Mouse (Mus musculus): ENCODE results near the gene Tmem52.

DNA sequence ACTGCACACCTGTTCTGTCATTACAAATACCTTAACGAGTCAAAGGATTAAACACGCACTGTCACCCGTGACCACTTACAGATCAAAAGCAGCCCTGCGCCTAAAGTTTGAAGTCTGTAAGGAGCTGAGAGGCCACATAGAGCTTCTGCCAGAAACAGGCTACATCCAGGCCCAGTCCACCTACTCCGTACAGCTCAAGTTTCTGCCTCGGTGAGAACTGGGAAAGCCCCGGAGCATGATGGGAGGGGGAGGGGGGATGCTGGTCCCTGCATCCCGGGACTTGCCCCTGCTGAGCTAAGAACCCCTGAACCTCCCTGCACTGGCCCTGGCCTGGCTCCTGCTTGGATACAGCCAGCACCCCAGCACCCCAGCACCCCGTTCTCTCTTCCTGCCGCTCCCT, 17.3 kb upstream of the Tmem52 start:
- no peak for TF ChIP-seq CTCF (IDR thresholded peaks at IDR 0.05; ENCODE audit: low read depth)
- no peak for TF ChIP-seq EP300 (optimal IDR thresholded peaks at IDR 0.05)

Data from stomach, postnatal 0 days (tissue).